Mouse (Mus musculus): Measurements from ENCODE around the gene Neurog1.
A peak's percentile ranks its signal among the peaks of the same experiment; 100 is the strongest.

The Neurog1 gene

DNA sequence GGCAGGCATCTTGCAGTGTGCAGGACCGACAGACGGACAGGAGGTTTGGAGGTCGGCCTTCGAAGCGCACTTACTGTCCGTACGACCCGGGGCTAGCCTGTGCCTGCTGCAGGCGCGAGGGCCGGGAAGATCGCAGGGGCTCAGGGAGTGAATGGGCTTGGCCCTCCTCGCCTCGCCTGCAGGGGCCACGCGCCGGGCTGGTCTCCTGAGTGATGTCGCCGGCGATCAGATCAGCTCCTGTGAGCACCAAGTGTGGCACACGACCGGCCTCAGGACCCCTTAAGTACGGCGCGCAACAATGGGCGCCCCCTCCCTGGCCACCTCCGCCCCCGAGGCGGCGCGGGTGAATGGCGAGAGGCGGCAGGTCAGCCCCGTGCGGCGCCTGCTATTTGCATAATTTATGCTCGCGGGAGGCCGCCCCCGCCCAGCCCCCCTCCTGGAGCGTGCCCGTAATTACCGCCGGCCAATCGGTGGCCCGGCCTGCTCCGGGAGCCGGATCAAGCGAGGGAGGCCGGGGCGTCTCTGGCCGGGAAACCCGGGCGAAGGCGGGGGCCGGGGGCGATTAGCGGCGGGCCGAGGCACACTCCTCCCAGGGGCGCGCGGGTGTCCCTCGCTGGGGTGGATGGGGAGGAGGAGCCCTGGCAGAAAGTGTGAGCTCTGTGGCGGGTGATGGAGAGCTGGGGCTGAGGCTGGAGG, at the start of gene Neurog1:
Gene Neurog1 (minus strand): TSS at position 240 of the 696 bp plus-strand sequence.
- no peak for DNase-seq (ENCODE audit: low read depth, low spot score)

DNA sequence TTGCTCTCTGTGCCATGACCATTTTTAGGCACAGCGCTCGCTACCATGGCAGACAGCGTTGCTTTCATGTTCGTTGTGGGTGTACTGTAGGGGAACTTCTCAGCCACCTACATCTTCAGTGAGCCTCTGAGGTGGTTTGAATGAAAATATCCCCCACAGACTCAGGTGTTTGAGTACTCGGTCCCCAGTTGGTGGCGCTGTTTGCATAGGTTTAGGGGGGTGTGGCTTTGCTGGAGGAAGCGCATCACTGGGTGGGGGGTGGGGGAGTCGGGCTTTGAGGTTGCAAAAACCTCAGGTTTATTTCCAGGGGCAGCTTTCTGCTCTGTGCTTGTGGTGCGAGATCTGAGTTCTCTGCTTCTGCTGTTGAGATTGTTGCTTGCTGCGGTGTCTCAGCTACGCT, 47.4 kb upstream of the Neurog1 start:
- DNase-seq (ENCODE audit: low read depth, low spot score): no peak

DNA sequence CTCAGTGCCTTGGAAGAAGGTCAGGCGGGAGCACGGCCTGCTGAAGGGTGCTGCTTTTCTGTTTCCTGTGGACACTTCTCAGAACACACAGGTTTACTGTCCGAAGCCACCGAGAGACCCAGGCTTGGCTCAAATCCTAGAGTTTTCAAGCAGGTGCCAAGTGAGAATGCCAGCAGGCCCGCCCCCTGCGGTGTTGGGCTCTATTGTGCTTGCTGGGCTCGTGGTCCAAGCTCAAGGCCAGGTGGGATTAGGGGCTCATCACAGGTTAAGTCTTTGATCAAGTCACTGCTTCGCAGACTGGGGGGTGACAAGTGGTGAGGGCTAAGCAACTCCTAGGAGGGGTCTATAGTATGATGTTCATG, 44.7 kb upstream of the Neurog1 start:
- DNase-seq (ENCODE audit: low read depth, low spot score): no peak

DNA sequence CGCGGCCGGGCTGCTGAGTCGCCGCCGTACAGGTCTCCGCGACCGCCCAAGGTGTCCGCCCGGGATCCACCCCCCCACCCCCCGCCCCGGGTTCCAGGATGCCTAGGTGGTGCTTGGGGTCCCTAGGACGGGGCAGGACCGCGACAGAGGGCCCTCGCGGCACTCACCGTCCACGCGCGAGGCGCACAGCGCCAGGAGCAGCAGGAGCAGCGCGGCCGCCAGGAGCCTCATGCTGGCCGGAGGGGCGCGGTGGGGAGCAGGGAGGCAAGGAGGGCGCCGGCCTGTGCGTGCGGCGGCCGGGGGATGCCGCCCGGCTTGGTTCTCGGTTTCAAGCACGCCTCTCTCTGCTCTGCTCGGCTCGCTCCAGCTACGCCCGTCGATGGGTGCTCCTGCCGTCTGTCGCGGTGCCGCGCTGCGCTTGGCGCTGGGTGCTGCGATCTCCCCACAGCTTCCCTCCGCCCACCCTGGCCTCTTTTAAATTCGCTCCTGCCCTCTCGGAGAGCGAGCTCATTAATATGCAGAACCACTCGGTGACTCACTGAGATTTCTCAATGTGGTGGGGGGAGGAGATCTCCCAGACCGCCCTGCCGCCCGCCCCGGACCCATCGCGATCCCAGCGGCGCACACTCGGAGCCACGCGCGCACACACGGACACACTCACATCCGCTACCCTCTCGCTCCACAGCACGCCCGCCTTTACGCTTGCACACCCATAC, 44.1 kb upstream of the Neurog1 start, which contains the start of gene Cxcl14:
Gene Cxcl14 (minus strand): TSS at position 609 of the 716 bp plus-strand sequence.
- no peak for DNase-seq (ENCODE audit: low read depth, low spot score)

DNA sequence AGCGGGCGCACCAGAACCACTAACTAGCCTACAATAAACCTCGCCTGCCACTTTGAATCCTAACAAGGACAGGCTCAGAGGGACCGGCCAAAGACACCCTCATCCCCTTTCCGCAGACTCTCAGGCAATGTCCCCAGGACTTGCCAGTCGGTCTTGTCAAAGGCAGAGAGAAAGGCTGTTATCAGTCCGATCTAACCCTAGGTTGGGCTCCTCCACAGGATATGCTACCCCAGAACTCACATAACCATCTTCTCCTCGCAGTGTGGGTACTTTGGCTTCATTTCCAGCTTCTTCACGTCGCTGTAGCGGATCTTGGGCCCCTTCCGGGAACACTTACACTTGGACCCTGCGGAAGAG, 43.6 kb upstream of the Neurog1 start:
- no peak for DNase-seq (ENCODE audit: low read depth, low spot score)

DNA sequence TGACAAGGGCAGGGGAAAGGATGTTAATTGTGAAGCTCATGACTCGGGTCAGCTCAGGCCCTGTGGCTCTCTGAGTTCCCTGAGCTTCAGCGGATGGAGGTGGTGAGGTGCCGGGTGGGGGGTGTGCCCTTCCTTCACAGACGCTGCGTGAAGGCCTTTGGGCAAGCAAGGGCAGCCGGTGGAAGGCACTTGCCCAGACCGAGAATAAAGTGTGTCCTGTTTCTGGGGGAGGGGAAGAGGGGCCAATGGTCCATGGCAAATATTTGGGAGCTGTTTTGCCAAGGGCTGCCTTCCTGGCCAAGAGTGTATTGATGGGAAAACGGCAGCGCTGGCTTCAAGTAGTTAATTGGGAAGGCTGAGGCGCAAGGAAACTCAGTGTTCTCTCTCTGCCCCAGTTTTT, 42.9 kb upstream of the Neurog1 start:
- no peak for DNase-seq (ENCODE audit: low read depth, low spot score)

DNA sequence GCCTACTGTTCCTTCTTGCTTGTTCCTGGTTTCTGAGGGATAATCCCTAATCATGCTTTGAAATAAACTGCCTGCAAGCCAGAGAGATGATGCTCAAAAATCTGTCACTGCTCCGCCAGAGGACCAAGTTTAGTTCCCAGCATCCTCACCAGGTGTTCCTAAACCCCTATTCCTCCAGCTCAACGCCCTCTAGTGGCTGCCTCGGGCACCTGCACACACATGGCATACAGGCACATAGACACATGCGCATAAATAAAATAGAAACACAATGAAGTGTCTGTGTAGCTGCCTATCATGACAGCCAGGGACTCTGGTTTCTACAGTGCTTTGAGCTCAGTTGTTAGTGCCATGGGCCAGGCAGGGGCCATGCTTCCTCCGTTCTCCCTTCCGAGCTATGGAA, 38.0 kb upstream of the Neurog1 start:
- no peak for DNase-seq (ENCODE audit: low read depth, low spot score)

DNA sequence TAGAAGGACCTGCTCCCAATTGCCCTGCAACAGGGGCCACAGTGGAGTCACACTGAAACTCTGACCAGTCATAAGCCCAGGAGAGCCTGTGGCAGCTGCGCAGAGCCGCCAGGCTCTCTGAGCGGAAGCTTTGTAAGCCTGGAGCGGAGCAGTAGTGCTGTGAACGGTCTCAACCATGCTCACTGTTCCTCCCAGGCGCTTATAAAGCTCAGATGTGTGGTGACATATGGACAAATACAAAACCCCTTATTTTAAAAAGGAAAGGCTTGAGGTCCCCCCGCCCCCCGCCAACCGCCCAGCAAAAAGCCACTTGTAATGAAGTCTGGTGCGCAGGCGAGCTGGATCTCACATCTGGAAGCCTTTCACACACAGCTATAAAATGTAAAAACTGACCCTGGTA, 37.3 kb upstream of the Neurog1 start:
- DNase-seq (ENCODE audit: low read depth, low spot score): no peak

DNA sequence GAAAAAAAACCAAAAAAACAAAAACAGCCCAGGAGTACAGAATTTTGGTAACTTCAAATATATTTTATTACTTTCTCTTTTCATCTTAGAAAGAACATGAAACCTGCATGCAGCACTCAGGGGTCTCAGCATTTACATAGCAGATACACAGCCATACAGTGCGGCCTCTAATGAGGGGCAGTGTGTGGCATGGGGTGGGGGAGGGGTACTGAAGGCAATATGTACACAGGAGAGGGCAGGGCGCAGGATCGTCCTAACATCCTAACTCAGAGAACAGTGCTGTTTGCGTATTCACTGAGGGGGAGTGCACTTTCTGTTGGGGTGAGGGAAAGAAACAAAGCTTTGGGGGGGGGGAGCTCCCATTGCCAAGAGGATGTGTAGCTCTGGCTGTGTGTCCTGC, 36.6 kb upstream of the Neurog1 start:
- no peak for DNase-seq (ENCODE audit: low read depth, low spot score)

DNA sequence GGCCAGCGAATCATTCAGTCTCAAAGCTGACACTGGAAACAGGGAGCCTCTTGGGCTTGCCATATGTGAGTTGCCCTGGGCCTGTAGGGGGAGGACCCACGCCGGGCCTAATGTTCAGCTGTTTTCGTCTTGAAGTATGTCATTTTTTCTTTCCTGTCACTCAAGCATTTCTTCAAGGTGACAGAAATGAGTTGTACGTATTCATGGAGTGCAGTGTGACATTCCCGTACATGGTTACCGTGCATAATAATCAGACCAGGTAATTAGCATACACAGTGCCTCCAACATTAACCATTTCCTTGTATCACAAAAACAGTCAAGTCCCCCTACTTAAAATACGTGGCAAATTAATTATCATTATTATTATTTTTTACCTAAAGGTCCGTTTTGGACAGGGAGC, 35.1 kb upstream of the Neurog1 start:
- no peak for DNase-seq (ENCODE audit: low read depth, low spot score)

DNA sequence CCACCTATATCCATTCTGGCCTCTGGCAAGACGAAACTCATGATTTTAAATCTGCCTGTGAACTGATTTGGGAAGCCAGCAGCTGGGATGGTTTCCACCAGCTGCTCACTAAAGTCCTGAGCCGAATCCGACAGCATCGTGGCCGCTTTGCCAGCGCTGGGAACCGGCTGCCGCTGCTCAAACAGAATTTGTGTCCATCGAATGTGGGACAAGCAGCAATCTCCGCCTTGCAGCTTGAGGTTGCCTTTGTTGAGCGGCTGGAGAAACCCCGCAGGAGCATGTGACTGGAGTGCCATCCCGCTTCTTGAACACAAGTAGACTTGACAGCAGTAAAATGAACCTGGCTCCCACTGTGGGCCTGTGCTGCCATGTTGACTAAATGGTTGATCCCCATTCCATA, 31.4 kb upstream of the Neurog1 start:
- DNase-seq (ENCODE audit: low read depth, low spot score): no peak

DNA sequence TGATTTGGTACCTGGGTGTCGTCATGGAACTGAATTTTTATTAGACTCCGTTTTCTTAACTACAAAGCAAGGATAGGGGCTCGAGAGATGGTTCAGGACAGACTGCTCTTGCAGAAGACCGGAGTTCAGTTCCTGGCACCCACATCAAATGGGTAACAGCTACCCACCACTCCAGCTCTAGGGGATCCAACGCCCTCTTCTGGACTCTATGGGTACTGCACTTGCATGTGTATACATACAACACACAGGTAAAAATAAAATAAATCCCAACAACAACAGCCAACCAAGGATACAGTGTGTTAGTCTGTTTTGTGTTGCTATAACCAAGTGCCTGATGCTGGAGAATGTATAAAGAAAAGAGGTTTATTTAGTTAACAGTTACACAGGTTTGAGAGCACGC, 28.4 kb upstream of the Neurog1 start:
- no peak for DNase-seq (ENCODE audit: low read depth, low spot score)

DNA sequence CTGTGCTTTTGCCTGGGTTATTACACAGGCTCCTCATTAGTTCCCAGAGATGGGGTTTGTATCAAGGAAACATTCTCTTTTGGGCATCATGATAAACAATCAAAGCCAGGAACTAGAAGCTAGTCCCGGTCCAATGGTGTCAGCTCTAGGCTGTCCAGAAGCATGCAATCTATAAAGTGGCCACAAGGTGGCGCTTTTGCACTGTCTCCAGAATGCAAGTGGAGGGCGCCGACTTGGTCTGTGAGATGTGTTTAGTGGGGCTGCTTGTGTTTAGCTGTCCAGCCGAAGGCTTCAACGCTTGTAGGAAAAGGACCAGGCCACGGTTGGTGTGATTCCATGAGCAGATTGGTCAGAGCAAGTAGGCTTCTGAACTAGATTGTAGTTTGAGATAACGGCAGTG, 27.5 kb upstream of the Neurog1 start:
- peak; percentile 60 for DNase-seq (ENCODE audit: low read depth, low spot score)

DNA sequence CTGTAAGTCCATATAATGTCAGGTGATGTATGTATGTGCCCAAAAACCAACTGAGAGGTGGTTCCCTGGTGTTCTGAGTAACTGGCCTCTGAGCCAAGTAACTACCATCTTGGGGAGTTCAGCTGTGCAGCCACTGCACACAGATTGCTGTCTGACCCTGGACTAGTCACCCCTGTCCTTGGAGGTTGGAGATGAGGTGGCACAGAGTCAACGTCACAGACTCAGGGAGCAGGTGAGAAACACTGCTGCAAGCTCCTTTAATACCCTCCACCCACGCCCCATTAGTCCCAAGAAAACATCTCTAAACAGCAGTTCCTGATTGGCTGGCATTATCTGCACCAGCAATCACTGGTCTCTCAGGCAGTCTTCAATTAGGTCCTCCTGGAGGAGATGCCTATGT, 23.2 kb upstream of the Neurog1 start:
- DNase-seq (ENCODE audit: low read depth, low spot score): no peak

DNA sequence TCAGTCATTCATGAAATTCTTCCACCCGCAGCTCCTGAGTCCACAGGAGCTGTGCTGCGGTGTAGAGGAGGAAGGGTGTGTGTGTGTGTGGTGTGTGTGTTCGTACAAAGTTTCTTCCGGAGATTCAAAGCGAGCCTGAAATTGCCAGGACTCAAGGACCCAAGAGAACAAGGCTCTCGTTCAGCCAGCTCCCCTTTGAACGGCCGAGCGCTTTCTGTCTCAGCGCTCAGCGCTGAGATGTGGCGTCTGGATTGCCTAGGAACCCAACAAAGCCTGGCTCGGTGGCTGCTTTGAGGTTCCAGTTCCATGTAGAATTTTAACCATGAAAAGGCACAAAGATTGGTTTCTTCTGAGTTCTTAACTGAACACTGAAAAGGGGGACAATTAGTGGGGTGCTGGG, 18.2 kb upstream of the Neurog1 start:
- DNase-seq (ENCODE audit: low read depth, low spot score): no peak

DNA sequence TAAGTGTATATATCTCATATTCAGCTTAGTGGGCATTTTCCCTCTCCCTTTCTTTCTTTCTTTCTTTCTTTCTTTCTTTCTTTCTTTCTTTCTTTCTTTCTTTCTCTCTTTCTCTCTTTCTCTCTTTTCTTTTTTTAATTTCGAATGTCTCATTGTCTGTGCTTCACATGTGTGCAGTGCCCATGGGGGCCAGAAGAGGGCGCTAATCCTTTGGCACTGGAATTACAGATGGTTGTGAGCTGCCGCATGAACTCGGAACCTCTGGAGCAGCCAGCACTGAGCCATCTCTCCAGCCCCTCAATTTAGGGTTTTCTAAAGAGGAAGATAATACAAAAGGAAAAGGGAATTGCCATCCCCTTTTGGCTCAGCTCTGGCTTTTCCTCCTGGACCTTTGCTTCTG, 15.4 kb upstream of the Neurog1 start:
- no peak for DNase-seq (ENCODE audit: low read depth, low spot score)

DNA sequence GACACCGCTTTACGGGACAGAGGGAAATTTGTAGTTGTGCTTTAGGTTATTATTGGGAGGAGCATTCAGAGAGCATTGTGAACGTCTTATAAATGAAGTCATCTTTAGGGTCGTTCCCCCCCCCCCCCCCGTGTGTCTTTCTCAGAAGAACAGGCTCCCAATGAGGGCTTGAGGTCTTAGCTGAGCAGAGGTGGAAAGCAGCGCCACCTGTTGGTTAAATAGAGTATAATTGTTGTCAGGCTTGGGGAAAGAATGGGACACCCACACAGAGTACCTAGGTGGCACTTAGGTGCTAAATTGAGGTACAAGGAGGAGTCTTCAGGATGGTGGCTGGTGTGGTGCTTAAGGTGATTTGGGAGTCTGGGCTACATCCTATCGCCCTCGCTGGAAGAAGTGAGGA, 14.5 kb upstream of the Neurog1 start:
- DNase-seq (ENCODE audit: low read depth, low spot score): no peak

DNA sequence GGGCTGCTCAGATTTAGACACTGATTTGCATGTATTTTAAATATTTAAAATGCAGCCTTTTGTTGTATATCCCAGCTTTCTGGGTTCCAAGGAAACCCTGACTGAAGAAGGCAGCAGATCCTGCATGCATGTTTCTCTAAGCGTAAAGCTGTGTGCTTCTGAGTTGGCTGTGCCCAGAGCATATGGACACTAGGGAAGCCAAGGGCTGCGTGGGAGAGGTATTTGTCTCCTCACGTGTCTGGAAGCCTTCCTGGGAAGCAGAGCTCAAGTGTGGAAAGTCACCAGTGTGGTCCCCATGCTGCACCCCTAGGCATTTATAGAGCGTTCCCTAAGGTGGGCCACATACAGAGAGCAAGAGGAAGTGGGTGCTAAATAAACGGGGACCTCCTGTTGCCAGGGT, 13.7 kb upstream of the Neurog1 start:
- DNase-seq (ENCODE audit: low read depth, low spot score): no peak

DNA sequence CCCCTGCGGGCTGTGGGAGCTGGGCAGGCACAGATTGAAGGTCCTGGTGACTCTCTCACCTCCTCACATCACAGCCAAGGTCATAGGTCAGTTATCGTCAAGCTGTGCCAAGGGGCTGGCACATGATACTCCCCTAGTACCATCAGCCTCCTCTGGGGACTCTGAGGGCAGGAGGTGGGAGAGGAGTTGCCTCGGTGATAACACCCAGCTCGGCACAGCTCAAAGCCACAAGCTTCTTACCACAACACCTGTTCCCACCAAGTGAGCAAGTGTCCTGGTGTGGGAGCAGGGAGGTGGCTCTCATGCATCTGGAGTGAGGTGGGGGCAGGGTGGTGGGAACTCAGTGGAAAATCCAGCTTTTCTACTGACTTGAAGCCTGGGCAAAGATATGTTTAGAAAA, 10.3 kb upstream of the Neurog1 start:
- DNase-seq (ENCODE audit: low read depth, low spot score): no peak

DNA sequence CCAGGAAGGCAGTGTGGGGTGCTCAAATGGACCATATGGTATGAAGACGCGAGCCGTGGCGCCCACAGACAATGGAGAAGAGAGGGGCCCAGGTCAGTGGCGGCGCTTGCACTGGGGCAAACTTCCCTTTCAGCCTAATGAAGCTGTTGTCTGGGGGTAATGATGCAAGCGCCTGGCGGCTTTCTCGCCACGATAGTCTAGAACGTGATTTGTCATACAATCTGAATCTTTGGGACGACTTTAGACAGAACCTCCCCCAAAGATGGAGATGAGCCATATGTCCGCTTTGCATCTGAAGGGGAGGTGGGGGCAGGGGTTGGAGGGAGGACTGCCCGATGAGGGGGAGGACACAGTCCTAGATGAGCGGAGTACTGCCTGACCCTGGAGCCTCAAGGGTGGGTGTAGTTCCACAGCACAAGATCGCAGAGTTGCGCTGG, 8.4 kb upstream of the Neurog1 start:
- no peak for DNase-seq (ENCODE audit: low read depth, low spot score)

DNA sequence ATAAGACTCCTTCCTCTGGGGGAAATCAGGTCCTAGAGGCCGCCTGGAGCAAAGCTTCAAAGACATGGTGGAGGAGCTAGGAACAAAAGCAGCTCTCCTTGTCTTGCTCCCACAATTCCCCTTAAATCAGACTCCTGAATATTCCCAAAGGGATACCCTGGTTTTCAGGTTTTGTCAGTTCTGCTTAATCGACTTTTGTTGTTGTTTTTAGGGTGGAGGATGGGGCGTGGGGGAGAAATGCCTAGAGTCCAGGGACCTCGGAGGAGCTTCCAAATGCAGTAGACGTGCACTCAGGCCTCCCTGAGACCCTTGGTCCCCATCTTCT, 7.9 kb upstream of the Neurog1 start:
- DNase-seq (ENCODE audit: low read depth, low spot score): no peak

DNA sequence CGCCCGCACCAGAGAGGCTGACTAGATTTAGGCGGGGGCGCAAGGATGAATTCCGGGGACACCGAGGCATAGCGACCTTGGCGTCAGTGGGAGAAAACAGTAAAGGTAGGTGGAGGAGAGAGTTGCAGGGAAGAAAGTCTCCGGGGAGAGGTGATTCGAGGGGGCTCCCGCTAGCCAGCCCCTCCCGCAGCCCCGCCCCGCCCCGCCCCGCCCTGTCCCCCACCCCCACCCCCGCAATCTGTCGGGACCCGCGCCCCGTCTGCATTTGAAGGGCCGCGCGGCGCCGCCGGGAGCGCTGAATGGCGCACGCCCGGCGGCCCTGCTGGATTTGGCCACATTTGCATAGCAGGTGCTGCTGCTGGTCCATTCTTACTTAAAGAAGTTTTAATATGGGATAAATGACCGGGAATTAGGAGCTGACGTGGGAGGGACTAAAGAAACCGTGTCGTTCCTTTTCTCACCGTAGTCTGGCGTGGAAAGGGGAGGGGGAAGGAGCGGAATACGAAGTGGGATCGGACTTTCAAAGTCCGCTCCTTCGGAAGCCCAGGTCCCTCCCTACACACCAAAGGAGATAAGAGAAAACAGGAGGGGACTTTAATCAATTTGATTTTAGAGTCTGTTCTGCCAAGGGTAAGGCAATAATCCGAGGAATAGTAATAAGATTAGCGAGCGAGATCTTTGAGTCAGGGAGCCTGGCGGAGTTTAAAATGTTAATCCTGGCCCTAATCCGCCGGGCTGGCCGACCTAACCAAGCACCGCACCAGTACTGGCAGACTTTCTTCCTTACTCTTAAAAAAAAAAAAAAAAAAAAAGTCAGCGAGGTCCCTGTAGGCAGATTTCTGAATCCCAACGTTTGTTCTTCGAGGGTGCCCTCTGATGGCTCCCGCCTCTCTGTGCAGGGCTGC, 7.3 kb upstream of the Neurog1 start:
- no peak for DNase-seq (ENCODE audit: low read depth, low spot score)
